Mouse (Mus musculus) frontal cortex, adult (tissue): ENCODE measurements at regions not wholly inside any gene's neighbourhood (a gene's known extent, or its start where the extent isn't known, plus 50 kb on each side); places are given as distances from the start of the nearest gene placed in this dataset.
A peak's percentile ranks its signal among the peaks of the same experiment; 100 is the strongest.

Experiments used
- ATAC-seq: cut with Nextera tagmentation; 2 replicates; pipeline ENCODE4 v1.9.2; 2017; ENCODE audit warnings: mild to moderate bottlenecking, moderate library complexity, mixed read lengths; ENCODE audit not compliant: low TSS enrichment

GRCm38 (mm10) chr3:42661956-42662355 is 919.5 kb downstream of the D3Ertd751e start:
- ATAC-seq, result no peak

- ATAC-seq, result no peak
Measured at GRCm38 (mm10) chr3:42676668-42677398, 934.4 kb downstream of the D3Ertd751e start.

DNA sequence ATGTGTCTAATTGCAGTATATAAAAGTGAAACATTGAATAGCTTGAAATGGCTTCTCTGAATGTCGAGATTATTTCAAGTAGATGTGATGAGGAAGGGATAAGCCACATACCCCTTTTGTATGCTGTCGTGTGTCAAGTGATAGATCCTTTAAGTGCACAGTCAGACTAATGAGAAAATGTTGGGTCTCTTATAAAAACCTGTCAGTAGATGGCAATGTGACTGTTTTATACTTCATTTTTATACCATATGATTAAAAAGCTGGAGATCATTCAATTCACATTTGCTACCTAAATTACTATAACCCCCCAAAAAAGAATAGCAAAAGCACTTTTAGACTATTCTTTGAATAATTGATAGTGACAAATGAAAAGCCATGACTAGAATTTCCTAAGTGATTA is 952.3 kb downstream of the D3Ertd751e start:
- ATAC-seq, result no peak; the same call in 1 of the 2 replicates

GRCm38 (mm10) chr3:42738910-42739309 is 996.5 kb downstream of the D3Ertd751e start:
- no peak for ATAC-seq

GRCm38 (mm10) chr3:42753130-42753529 is 1010.7 kb downstream of the D3Ertd751e start:
- ATAC-seq, result no peak

DNA sequence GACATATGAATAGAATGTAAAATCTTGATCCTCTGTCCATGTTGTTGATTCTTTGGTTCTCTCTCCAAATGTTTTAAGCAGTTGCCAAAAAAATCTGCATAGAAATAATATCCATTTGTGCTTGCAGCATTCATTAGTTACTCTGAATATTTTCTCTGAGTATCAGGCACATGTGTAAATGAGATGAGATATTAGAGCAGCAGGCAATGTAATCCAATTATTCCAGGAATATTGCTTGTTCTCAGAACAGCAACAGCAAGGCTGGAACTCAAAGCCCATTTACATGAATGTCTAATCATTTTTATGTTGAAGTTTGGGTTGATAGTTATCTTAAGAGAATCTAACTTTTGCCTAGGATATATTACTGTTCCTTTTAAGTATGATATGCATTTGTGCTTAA is 1014.9 kb downstream of the D3Ertd751e start:
- no peak for ATAC-seq

DNA sequence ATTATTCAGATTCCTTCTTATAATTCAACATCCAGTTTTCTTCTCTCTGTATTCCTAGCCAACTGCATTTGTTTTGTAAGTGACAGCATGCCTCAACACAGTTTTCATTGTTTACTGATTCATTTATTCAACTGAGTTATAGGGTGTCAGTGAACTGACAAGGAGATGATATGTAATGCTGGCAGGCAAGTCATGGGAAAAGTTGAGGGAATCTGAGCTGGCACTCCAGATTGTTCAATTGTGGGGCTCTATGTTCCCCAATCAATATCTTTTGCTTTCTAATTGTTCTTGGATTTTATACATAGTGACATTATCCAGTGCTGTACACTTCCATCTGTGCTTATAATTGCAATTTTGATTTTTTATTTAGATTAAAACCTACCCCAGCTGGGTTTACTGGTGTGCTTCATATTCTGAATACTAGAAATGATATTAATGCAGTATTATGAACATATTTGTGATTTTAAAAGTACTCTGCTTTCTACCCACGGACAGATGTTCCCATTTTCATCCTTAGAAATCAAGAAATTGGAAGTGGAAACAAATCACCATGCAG is 1015.5 kb downstream of the D3Ertd751e start:
- ATAC-seq, result no peak

GRCm38 (mm10) chr3:42762205-42762604 is 1019.8 kb downstream of the D3Ertd751e start:
- ATAC-seq, result no peak

DNA sequence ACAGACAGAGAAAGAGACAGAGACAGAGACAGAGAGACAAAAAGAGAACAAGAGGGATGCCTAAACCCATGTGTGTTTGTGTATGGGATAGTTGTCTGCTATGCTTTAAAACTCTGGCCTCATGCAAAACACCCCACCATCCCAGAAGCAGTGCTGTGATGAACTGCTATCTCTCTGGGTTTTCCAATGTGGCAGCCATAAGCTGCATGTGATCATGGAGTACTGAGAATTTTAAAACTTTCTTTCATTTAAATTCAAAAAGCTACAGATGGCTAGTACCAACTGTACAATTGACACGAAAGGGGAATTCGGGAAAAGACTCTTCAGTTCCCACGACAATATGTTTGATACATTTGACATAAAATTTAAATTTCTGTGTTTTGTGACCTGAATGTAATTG is 1041.1 kb downstream of the D3Ertd751e start:
- peak; percentile 72 for ATAC-seq

- ATAC-seq, result peak; percentile 100
Measured at GRCm38 (mm10) chr3:42784203-42784602, 1041.8 kb downstream of the D3Ertd751e start.

DNA sequence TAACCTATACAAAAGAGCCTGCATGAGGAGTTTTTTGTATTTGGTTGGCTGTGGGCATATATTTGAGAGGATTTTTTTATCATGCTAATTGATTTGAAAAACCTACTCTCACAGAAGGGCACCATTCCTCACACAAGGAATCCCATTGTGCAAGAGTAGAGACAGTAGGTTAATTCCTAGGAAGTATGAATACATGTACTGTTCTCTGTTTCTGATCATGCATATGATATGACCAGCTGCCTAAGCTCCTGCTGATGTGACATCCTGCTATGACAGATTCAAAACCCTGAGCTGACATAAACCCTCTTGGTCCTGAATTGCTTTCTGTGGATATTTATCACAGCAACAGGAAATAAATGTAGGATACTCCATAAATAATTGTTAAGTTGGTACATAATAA is 1048.0 kb downstream of the D3Ertd751e start:
- no peak for ATAC-seq

DNA sequence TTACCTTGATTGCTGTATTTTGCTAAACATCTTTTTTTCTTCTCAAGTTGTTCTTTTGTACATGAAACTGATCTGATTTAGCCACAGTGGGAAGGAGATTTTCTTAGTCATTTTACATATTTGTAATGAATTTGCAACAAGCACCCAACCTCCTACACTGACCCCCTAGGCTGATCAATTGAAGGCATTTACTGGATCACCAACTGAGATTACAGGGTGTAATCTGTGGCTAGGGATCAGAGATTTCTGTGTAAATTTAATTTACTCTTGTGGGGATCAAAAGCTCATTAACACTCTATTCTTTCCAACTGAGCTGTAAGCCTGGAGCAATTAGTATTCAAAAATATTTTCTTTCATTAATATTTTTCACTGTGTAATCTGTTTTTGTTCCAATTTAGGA is 1049.5 kb downstream of the D3Ertd751e start:
- ATAC-seq, result no peak

GRCm38 (mm10) chr3:42830456-42830855 is 1088.0 kb downstream of the D3Ertd751e start:
- ATAC-seq, result no peak

- no peak for ATAC-seq
Measured at GRCm38 (mm10) chr3:42867370-42867769, 1125.0 kb downstream of the D3Ertd751e start.

DNA sequence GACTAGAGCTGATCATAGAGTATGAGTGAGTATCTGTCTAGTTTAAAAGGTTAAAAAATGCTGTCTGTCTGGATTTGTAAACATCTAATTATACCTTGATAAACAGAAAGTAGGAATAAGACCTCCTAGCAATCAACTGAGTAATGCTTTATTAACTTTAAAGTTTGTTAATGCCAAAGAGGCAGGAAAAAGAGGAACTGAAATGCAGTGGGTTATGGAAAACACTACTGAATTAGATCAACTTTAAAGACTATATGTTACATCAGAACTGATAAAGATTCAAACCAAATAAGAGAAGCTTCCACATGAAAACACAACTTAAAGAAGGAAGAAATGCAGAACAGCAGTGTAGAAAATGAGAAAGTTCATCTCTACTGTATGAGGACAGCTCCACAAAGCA is 1136.6 kb downstream of the D3Ertd751e start:
- ATAC-seq, result no peak

DNA sequence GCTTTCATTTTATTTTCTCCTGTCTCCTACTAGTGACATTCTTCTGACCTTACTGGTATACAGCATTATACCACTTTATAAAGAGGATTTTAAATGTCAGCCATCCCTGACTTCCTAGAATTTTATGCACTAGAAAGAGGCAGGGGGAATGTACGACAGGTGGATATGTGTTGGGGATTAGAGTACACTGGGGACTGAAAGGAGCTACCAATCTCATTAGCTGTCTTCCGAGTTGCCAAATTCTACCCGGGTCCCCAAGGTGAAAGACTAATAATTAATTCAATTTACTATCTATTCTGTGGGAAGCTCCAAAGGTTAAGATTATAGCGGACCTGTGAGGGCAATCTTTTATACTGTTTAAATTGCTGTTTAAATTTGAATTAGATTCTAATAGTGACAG is 1142.1 kb downstream of the D3Ertd751e start:
- ATAC-seq, result no peak

- ATAC-seq, result no peak
Measured at GRCm38 (mm10) chr3:42892016-42892699, 1149.7 kb downstream of the D3Ertd751e start.

DNA sequence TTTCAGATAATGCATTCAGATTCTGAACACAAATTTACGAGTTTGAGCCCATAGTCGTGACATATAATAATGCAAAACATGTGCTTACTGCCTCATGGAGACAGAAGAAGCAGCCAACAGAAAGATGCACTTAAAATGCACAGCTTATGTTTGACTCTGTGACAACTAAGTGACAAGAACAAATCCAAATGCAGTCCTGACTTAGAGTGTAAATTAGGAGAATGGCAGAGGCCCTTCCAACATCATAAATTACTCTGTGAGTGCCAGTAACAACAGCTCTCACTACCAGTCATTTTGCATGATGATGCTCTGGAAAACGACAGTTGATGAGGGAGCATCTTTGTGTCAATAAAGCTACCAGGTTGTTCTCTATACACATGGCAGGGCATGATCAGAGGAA is 1153.4 kb downstream of the D3Ertd751e start:
- ATAC-seq, result peak; percentile 28; the same call in 1 of the 2 replicates

DNA sequence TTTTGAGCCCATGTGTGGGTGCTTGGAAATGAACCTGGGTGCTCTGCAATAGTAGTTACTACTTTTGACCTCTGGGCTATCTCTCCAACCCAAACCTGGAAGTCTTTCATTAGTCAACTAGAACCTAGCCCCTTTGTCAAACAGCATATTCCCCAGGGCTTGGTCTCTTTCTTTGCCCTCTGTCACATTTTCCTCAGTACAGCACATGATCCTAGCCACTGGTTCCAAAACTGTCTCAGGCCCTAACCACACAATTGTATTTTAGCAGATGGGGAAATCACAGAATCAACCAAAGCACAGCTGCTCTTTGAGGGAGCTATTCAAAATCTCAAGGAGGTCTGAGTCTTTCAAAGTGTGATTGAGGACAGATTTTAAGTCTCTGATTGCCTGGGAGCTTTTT is 1155.5 kb downstream of the D3Ertd751e start:
- ATAC-seq, result peak; percentile 83

DNA sequence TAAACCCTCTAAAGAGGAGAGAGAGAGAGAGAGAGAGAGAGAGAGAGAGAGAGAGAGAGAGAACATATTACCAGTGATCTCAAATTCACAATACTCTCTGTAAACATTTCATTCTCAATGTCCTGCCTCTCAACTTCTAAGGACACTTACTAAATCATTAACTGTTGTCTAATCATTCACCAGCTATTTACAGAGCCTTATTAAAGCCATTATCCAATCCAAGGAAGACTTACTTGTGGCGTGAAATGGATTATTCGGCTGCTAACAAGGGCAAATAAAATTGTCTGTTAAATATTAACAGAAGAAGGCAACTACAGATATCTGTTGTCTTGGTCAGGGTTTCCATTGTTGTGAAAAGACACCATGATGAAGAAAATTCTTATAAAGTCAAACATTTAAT is 1156.5 kb downstream of the D3Ertd751e start:
- no peak for ATAC-seq

DNA sequence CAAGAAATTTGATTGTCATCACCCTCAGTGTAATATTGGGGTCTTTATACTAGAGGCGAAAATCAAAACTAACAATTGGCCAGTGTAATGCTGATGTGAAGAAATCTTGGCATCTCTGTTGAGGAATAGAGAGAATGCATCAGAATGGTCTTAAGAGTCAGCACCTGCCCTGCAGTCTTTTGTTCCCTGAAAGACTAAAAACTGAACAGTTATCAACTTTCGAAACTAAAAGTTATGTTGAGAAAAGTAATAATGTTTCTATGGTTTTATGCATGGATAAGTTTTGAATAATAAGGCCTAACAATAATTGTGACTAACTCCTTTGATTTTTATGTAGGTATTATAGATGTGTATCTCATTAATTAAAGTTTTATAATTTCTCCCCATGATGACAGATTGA is 1158.6 kb downstream of the D3Ertd751e start:
- ATAC-seq, result no peak

DNA sequence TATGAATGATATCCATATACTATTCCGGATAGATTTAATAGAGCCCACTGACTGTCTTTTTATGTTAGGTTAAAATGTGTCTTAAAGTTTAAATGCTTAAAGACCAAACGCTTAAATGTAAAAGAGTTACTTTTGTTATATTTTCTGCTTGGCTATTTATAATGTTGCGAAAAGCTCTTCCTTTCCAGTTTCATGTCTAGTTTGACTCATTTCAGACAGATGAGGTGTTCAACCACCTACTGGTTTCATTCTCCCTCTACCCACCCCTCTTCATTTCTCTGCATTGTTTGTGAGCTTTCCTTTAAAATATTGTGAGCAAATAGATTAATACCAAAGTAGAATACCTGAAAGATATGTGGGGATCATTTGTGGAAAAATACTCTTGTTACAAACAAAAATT is 1163.8 kb downstream of the D3Ertd751e start:
- ATAC-seq, result peak; percentile 82

- no peak for ATAC-seq
Measured at GRCm38 (mm10) chr3:42908404-42908803, 1166.0 kb downstream of the D3Ertd751e start.
